Mouse (Mus musculus) forebrain, embryonic 16.5 days (tissue): ENCODE results near the gene Sdccag8. TPM values are rescaled to one million over a fixed set of nuclear protein-coding genes. Genes with fewer than 3 reads are reported as not detected.

Experiments
- ATAC-seq: fragments of 200-750 bp; cut with Nextera tagmentation; 2 replicates; pipeline ENCODE4 v1.8.0; 2017; ENCODE audit warnings: mild to moderate bottlenecking, moderate library complexity
- H3K27ac ChIP-seq: fragments of 300-500 bp; sonication (generic); 2 replicates; pipeline ENCODE4 v1.5.1; 2014; ENCODE audit warnings: low read length, control low read depth
- H3K27me3 ChIP-seq: fragments of 300-500 bp; sonication (generic); replicated peaks from 2 replicates; pipeline ENCODE4 v1.6.1; 2014; ENCODE audit warnings: low read length; ENCODE audit not compliant: control insufficient read depth, insufficient read depth
- H3K36me3 ChIP-seq: fragments of 300-500 bp; sonication (generic); 2 replicates; pipeline ENCODE4 v1.6.1; 2014; ENCODE audit not compliant: control insufficient read depth, insufficient read depth
- H3K4me1 ChIP-seq: fragments of 300-500 bp; sonication (generic); replicated peaks from 2 replicates; pipeline ENCODE4 v1.6.1; 2014; ENCODE audit warnings: low read length; ENCODE audit not compliant: control insufficient read depth, insufficient read depth
- H3K4me2 ChIP-seq: fragments of 300-500 bp; sonication (generic); 2 replicates; pipeline ENCODE4 v1.6.1; 2014; ENCODE audit warnings: mild to moderate bottlenecking, low read length, control low read depth
- H3K4me3 ChIP-seq: fragments of 300-500 bp; sonication (generic); replicated peaks from 2 replicates; pipeline ENCODE4 v1.5.1; 2014; ENCODE audit warnings: mild to moderate bottlenecking, low read length, control low read depth
- H3K9ac ChIP-seq: fragments of 300-500 bp; sonication (generic); replicated peaks from 2 replicates; pipeline ENCODE4 v1.6.1; 2014; ENCODE audit warnings: low read depth, low read length, control low read depth
- H3K9me3 ChIP-seq: fragments of 300-500 bp; sonication (generic); 2 replicates; pipeline ENCODE4 v1.6.1; 2016; ENCODE audit warnings: low read length; ENCODE audit not compliant: control insufficient read depth
- WGBS: fragments of 180-500 bp; shearing (Covaris S2); extraction: QIAGEN DNeasy Blood & Tissue Kit; methylation state at CpG from one replicate; pipeline ENCODE4 v1.1.7; 2014; 5-methylcytosine and 5-hydroxymethylcytosine counted together
- polyA plus RNA-seq: library from polyadenylated mRNA; unstranded; fragments of >200 nt; fragmentation: Nextera tagmentation; extraction: Ambion mirVana; gene quantifications from 2 replicates; pipeline ENCODE4 v1.2.1, GENCODE M21; 2015

Gene Sdccag8
- polyA plus RNA-seq, 1 experiment from 2014 or later = 34.0 TPM

- Histone ChIP-seq H3K9me3 (no peaks in the 10 kb centered on the region), H3K4me3 (no peak overlapping the region), H3K9ac (peak overlapping the region; percentile 54), H3K27me3 (no peaks in the 10 kb centered on the region), H3K4me1 (peaks cover 24% of the 10 kb centered on the region), H3K4me2 (no peak overlapping the region; the same call in 1 of the 2 replicates), H3K27ac (peak overlapping the region; percentile 90), H3K36me3 (peaks cover 3% of the 10 kb centered on the region; the same call in 1 of the 2 replicates)
- 0 out of 2 replicates have a peak, but pooled peaks have one; percentile 3 for ATAC-seq
- 19% methylated on average over 7 of the region's 7 CpGs for WGBS
Measured at GRCm38 (mm10) chr1:176951836-176952235, 137.4 kb downstream of the Sdccag8 start.

- Histone ChIP-seq H3K36me3 (peaks cover 4% of the 10 kb centered on the region; the same call in 1 of the 2 replicates), H3K27me3 (no peaks in the 10 kb centered on the region), H3K4me2 (no peak overlapping the region), H3K9ac (no peak overlapping the region), H3K4me3 (no peak overlapping the region), H3K4me1 (peaks cover 2% of the 10 kb centered on the region; the same call in 1 of the 2 replicates), H3K27ac (no peak overlapping the region), H3K9me3 (no peaks in the 10 kb centered on the region)
- ATAC-seq = no peak
- 90% methylated on average over 2 of the region's 2 CpGs for WGBS
Measured at GRCm38 (mm10) chr1:176958311-176958710, 143.9 kb downstream of the Sdccag8 start.

DNA sequence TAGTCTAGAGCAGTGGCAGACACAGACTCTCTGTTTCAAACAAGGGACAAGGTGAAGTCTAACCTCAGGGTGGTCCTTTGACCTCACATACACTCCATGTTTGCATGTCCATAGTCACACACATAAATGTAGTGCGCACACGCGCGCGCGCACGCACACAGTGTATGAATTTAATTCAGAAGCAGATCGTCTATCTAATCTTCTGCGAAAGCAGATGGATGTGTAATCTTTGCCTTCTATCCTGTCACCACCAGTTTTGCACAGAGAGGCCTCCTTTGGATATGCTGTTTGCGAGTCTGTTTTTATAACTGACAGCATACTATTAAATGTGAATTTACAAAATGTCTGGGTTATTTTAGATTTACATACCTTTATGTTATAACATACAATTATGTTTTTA, 147.3 kb downstream of the Sdccag8 start:
- Histone ChIP-seq H3K36me3 (peaks cover 3% of the 10 kb centered on the region; the same call in 1 of the 2 replicates), H3K27me3 (no peaks in the 10 kb centered on the region), H3K4me3 (no peak overlapping the region), H3K4me2 (no peak overlapping the region), H3K9me3 (no peaks in the 10 kb centered on the region), H3K4me1 (peaks cover 2% of the 10 kb centered on the region; the same call in 1 of the 2 replicates), H3K27ac (peak overlapping the region; percentile 77), H3K9ac (no peak overlapping the region)
- 77% methylated on average over 10 of the region's 10 CpGs for WGBS
- peak; percentile 65; the same call in 1 of the 2 replicates for ATAC-seq

DNA sequence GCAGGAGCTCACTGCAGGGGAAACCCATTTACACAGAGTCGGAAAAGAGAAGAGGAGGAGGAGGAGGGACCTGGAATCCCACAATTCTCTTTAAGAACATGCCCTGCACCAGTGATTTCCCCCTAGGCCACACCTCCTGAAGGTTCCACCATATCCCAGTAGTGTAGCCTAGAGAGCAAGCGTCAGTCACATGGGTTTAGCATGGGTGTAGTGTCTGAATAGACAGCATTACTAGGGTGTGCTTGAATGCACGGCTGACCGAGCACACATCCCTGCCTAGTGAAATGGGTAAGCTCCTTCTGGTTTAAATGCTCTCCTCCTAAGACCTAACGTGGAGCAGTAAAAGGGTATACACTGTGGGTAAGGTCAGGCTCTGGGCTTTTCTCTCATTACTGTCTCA, 148.4 kb downstream of the Sdccag8 start:
- H3K4me1 ChIP-seq = peaks cover 2% of the 10 kb centered on the region; the same call in 1 of the 2 replicates
- H3K27me3 ChIP-seq = no peaks in the 10 kb centered on the region
- WGBS = 59% methylated on average over 5 of the region's 5 CpGs
- peak overlapping the region; percentile 46; the same call in 1 of the 2 replicates for H3K27ac ChIP-seq
- H3K4me3 ChIP-seq = no peak overlapping the region
- H3K36me3 ChIP-seq = no peaks in the 10 kb centered on the region
- no peak overlapping the region for H3K9ac ChIP-seq
- no peak overlapping the region for H3K4me2 ChIP-seq
- H3K9me3 ChIP-seq = no peaks in the 10 kb centered on the region
- ATAC-seq = 0 out of 2 replicates have a peak, but pooled peaks have one; percentile 30

- no peak for ATAC-seq
- H3K36me3 ChIP-seq = no peaks in the 10 kb centered on the region
Measured at GRCm38 (mm10) chr1:176967299-176967698, 152.8 kb downstream of the Sdccag8 start.

GRCm38 (mm10) chr1:176970635-176971478, 156.4 kb downstream of the Sdccag8 start:
- Histone ChIP-seq H3K9me3 (no peaks in the 10 kb centered on the region), H3K27ac (peak overlapping the region; percentile 70), H3K36me3 (no peaks in the 10 kb centered on the region), H3K4me1 (peaks cover 15% of the 10 kb centered on the region), H3K4me3 (no peak overlapping the region), H3K9ac (peak overlapping the region; percentile 9; the same call in 1 of the 2 replicates), H3K4me2 (peak overlapping the region; percentile 9; the same call in 1 of the 2 replicates), H3K27me3 (no peaks in the 10 kb centered on the region)
- peak; percentile 47 for ATAC-seq
- 38% methylated on average over 16 of the region's 16 CpGs for WGBS

More at GRCm38 (mm10) chr1:176967299-176967698, 152.8 kb downstream of the Sdccag8 start:
- H3K4me1 ChIP-seq = peaks cover 17% of the 10 kb centered on the region
- no peak overlapping the region for H3K9ac ChIP-seq
- no peak overlapping the region for H3K4me2 ChIP-seq
- no peak overlapping the region for H3K4me3 ChIP-seq
- H3K9me3 ChIP-seq = no peaks in the 10 kb centered on the region
- H3K27ac ChIP-seq = no peak overlapping the region
- no peaks in the 10 kb centered on the region for H3K27me3 ChIP-seq
- WGBS = 86% methylated on average over 3 of the region's 3 CpGs

GRCm38 (mm10) chr1:176971479-176971797, 157.0 kb downstream of the Sdccag8 start:
- H3K4me1 ChIP-seq = peaks cover 15% of the 10 kb centered on the region
- H3K27ac ChIP-seq = peak overlapping the region; percentile 70
- no peak overlapping the region for H3K4me3 ChIP-seq
- no peaks in the 10 kb centered on the region for H3K27me3 ChIP-seq
- 81% methylated on average over 4 of the region's 4 CpGs for WGBS
- ATAC-seq = no peak
- no peaks in the 10 kb centered on the region for H3K36me3 ChIP-seq
- H3K9ac ChIP-seq = peak overlapping the region; percentile 9; the same call in 1 of the 2 replicates
- no peaks in the 10 kb centered on the region for H3K9me3 ChIP-seq
- no peak overlapping the region for H3K4me2 ChIP-seq

GRCm38 (mm10) chr1:176973356-176974088, 159.1 kb downstream of the Sdccag8 start:
- no peaks in the 10 kb centered on the region for H3K27me3 ChIP-seq
- WGBS = 93% methylated on average over 6 of the region's 6 CpGs
- H3K9me3 ChIP-seq = no peaks in the 10 kb centered on the region
- H3K27ac ChIP-seq = no peak overlapping the region
- no peaks in the 10 kb centered on the region for H3K36me3 ChIP-seq
- no peak for ATAC-seq
- H3K4me3 ChIP-seq = no peak overlapping the region
- no peak overlapping the region for H3K9ac ChIP-seq
- H3K4me1 ChIP-seq = peaks cover 15% of the 10 kb centered on the region
- no peak overlapping the region for H3K4me2 ChIP-seq

DNA sequence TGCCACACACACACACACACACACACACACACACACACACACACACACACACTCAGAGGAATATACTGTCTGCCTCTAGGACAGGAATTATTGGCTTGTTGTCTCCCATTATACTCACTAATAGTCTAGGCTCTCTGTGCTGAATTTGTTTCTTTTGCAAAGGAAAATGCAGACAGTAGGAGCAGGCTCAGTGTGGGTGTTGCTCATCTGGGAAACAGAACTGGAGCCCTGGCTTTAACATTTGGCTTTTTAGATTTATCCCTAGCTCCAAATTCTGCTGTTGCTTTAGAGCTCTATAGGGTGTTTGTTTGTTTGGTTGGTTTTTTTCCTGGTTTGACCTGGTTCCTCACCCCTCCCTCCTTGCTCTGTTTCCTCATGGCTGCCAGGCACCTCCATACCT, 164.8 kb downstream of the Sdccag8 start:
- no peaks in the 10 kb centered on the region for H3K9me3 ChIP-seq
- no peak overlapping the region for H3K27ac ChIP-seq
- H3K4me2 ChIP-seq = no peak overlapping the region
- no peaks in the 10 kb centered on the region for H3K27me3 ChIP-seq
- H3K9ac ChIP-seq = no peak overlapping the region
- ATAC-seq = no peak
- peaks cover 4% of the 10 kb centered on the region for H3K4me1 ChIP-seq
- no peak overlapping the region for H3K4me3 ChIP-seq
- no peaks in the 10 kb centered on the region for H3K36me3 ChIP-seq
